Mouse (Mus musculus): ENCODE results near the gene Gm906.
"Not testable (repeated sequence)": the region's sequence is repeated elsewhere in the genome, so short reads cannot be mapped to it uniquely, and the experiment has no call there.

Gene Gm906

DNA sequence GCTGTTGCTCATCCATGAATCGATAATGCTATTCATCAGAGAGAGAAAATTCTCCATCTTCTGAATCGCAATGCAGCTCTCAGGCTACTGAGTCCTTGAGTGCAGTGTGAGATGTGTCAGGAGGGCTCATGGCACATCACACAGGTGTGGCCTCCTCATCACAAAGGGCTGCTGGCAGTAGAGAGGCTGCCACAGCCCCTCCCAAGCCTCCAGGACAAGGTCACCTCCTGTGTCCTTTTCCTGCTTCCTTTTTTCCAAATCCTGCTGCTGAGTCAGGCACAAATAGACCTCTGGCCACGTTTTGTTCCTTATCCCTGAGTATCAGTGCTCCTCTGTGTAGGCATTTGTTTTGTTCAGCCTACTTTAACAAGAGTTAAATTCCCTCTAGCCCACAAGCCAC is at the start of gene Gm906:
TSS of gene Gm906 (minus strand) at position 101 of the 400 bp plus-strand sequence.
- DNase-seq (ENCODE audit: low spot score in 2 of 2), result not testable (repeated sequence)

DNA sequence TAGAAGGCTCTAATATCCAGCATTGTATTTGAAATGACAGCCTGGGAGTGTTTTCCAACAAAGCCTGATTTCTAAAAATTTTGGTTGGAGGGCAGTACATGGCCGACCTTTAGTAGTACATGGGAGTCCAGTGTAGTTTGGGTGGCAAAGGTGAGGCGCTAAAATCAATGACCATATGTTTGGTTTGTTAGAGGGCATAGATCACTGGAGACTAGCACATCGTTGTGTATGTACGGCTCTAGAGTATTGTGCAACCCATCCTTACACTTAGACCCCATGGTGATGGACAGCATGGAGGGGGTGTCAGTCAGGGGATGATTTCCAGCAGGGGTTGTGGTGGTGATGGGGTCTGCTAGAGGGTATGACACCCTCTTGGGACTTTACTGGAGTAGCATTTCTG is 33.2 kb upstream of the Gm906 start:
- not testable (repeated sequence) for DNase-seq (ENCODE audit: low spot score in 2 of 2)

DNA sequence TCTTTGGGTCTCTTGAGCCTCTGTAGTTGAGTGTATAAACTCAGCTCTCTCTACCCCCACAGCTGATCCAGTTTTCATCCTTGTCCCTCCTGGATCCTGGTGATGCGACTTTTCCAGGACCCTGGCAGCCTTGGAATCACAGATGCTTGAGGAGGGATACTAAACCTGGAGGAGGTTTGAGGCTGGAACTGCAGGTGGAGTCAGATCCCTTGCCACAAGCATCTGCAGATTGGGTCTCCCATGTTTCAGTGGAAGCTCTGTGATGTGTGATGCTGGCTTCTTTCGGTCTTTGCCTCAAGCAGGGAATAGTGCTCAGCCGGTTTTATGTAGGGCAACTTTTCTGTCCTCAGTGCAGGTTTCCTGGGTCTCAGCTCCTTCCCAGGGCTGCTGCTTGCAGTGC is 13.6 kb downstream of the Gm906 start:
- no peak for DNase-seq (ENCODE audit: low spot score in 2 of 2)

DNA sequence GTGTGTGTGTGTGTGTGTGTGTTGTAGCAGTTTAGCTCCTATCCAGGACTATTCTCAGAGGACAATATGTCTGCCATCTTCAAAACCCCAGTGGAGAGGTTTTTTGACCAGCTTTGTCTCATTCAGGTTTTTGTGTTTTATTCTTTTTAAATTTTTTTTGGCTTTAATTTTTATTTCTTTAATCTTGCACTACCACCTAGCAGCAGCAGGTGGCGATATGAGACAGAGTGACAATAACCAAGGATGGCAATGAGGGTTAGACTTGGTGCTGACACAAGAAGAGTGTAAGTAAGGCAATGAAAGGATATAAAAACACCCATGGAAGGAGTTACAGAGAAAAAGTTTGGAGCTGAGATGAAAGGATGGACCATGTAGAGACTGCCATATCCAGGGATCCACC is 38.3 kb downstream of the Gm906 start:
- DNase-seq (ENCODE audit: low spot score in 2 of 2), result not testable (repeated sequence)

DNA sequence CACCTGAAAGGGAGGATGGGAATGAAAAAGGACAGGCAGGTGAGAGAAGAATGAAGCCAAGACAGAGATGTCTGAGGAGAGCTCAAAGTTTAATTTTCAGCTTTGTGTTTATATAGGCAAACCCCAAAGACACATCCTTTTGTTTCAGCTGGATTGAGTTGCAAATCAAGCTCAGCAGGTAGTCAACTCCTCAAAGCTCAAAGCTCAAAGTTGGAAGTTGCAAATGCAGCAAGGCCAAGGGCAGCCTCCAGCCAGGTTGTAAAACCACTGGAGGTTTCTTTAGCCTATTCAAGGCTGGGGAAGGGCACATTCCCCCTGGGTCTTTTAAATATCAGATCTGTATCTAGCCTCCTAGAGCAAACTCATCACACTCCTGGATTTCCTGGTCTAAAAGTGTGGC is 39.9 kb downstream of the Gm906 start:
- DNase-seq (ENCODE audit: low spot score in 2 of 2), result not testable (repeated sequence)

DNA sequence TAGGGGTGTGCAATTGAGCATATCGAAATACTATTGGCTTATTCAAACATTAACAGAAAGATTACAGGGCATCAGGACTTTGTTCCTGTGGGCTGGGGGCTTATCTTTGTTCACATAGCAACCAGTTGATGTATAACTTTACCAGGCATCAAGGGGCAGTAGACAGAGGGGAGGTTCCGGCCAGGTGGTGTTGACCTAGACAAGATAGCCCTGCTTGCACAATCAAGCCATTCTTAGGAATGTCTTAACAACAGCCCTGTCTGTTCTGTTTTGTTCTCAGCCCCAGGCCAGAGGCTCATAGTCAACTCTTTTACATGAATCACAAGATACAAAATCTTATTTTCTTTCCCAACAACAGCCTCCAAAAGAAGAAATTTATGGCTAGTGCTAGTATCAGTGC is 40.5 kb downstream of the Gm906 start:
- DNase-seq (ENCODE audit: low spot score in 2 of 2), result not testable (repeated sequence)

DNA sequence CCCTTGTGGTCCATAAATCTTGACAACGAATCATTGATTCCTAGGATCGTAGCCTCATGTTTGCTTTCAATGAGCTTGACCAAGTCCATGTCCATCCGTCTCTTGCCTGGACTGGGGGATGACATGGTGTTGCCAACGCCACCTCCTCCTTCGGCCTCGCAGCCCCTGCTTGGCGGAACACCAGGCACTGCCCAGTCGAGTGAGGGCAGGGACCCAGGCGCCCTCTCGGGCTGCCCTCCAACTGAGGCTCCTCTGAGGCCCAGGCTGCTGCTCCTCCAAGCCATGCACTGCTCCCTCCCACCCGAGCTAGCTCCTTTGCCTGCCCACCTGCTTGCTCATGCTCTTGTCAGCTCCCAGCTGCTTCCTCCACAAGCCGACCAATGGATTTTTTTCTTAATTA is 42.1 kb downstream of the Gm906 start:
- no peak for DNase-seq (ENCODE audit: low spot score in 2 of 2)

DNA sequence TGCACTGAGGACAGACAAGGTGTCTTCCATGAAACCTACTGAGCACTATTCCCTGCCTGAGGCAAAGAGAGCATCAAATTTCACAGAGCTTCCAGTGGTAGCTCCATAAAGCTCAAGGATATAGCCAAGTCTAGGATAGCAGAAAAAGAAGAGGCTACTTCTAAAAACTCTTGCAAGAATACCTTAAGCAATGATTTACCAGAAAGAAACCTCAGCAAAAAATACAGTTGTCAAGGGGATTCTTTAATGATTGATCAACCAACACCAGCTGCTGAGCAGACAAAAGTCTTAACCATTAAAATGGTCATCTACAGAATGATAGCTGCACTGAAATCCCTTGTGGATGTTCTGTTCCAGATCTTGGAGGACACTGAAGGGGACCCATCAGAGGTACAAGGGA is 53.3 kb downstream of the Gm906 start:
- not testable (repeated sequence) for DNase-seq (ENCODE audit: low spot score in 2 of 2)
